Mouse (Mus musculus): ENCODE data around the gene Zc2hc1b.

GRCm38 (mm10) chr10:13225377-13226063, 47.7 kb upstream of the Zc2hc1b start:
- TF ChIP-seq CTCF (IDR thresholded peaks at IDR 0.05; ENCODE audit: low read depth, low read length) (no peak), TAL1 (conservative IDR thresholded peaks at IDR 0.05; ENCODE audit: low read depth, low read length) (no peak), GATA1 (IDR thresholded peaks at IDR 0.05; ENCODE audit: borderline replicate concordance, low read length) (no peak), GATA2 (IDR thresholded peaks at IDR 0.05; ENCODE audit: borderline replicate concordance, low read depth, low read length) (no peak)

Measured in G1E (cell line).